Mouse (Mus musculus) hindbrain, embryonic 14.5 days (tissue): ENCODE results near the gene Gvin1. TPM values are rescaled to one million over a fixed set of nuclear protein-coding genes. Genes with fewer than 3 reads are reported as not detected.
"Not testable (repeated sequence)": the region's sequence is repeated elsewhere in the genome, so short reads cannot be mapped to it uniquely, and the experiment has no call there.

Experiments used
- ATAC-seq: fragments of 200-750 bp; cut with Nextera tagmentation; 2 replicates; pipeline ENCODE4 v1.8.0; 2017; ENCODE audit warnings: moderate number of reproducible peaks, mild to moderate bottlenecking, moderate TSS enrichment, moderate library complexity; ENCODE audit not compliant: low FRiP score
- DNase-seq: peaks from one replicate; pipeline ENCODE4 v3.0.0-alpha.2; 2015; ENCODE audit warnings: low spot score
- H3K27ac ChIP-seq: fragments of 300-500 bp; sonication (generic); 2 replicates; pipeline ENCODE4 v1.5.1; 2014; ENCODE audit warnings: mild to moderate bottlenecking, moderate library complexity
- H3K27me3 ChIP-seq: fragments of 300-500 bp; sonication (generic); 2 replicates; pipeline ENCODE4 v1.6.1; 2014; ENCODE audit warnings: mild to moderate bottlenecking, low read length, mixed read lengths; ENCODE audit not compliant: control insufficient read depth, insufficient read depth
- H3K36me3 ChIP-seq: fragments of 300-500 bp; sonication (generic); replicated peaks from 2 replicates; pipeline ENCODE4 v1.6.1; 2014; ENCODE audit not compliant: control insufficient read depth, insufficient read depth
- H3K4me1 ChIP-seq: fragments of 300-500 bp; sonication (generic); replicated peaks from 2 replicates; pipeline ENCODE4 v1.6.1; 2014; ENCODE audit warnings: antibody characterized with exemption, low read length, mixed read lengths; ENCODE audit not compliant: control insufficient read depth, insufficient read depth
- H3K4me2 ChIP-seq: fragments of 300-500 bp; sonication (generic); replicated peaks from 2 replicates; pipeline ENCODE4 v1.6.1; 2014; ENCODE audit warnings: mild to moderate bottlenecking, moderate library complexity
- H3K4me3 ChIP-seq: fragments of 300-500 bp; sonication (generic); replicated peaks from 2 replicates; pipeline ENCODE4 v1.5.1; 2014; ENCODE audit warnings: mild to moderate bottlenecking, low read length
- H3K9ac ChIP-seq: fragments of 300-500 bp; sonication (generic); 2 replicates; pipeline ENCODE4 v1.6.1; 2014
- H3K9me3 ChIP-seq: fragments of 300-500 bp; sonication (generic); 2 replicates; pipeline ENCODE4 v1.6.1; 2016; ENCODE audit warnings: low read length; ENCODE audit not compliant: control insufficient read depth
- WGBS: fragments of 180-500 bp; shearing (Covaris S2); extraction: QIAGEN DNeasy Blood & Tissue Kit; methylation state at CpG from one replicate; pipeline ENCODE4 v1.1.7; 2014; 5-methylcytosine and 5-hydroxymethylcytosine counted together
- polyA plus RNA-seq: library from polyadenylated mRNA; unstranded; fragments of >200 nt; fragmentation: Nextera tagmentation; extraction: Ambion mirVana; gene quantifications from 2 replicates; pipeline ENCODE4 v1.2.1, GENCODE M21; 2014

Gene Gvin1
- polyA plus RNA-seq, 1 experiment from 2014 or later, result 0.27 TPM

GRCm38 (mm10) chr7:106215910-106216309 is 784 bp upstream of the Gvin1 start:
- not testable (repeated sequence) for H3K27me3 ChIP-seq, ATAC-seq, DNase-seq

GRCm38 (mm10) chr7:106213770-106214169 is 1.4 kb downstream of the Gvin1 start:
- H3K4me1 ChIP-seq, ATAC-seq, H3K27me3 ChIP-seq, H3K9ac ChIP-seq, H3K4me3 ChIP-seq, DNase-seq, H3K36me3 ChIP-seq, H3K9me3 ChIP-seq, H3K27ac ChIP-seq, H3K4me2 ChIP-seq: not testable (repeated sequence)
- WGBS, result no CpG with 5 or more reads among the region's 4 CpGs

More at GRCm38 (mm10) chr7:106215910-106216309, 784 bp upstream of the Gvin1 start:
- H3K27ac ChIP-seq, H3K36me3 ChIP-seq, H3K4me1 ChIP-seq, H3K9ac ChIP-seq, H3K9me3 ChIP-seq, H3K4me2 ChIP-seq, H3K4me3 ChIP-seq: not testable (repeated sequence)

GRCm38 (mm10) chr7:106206630-106207029 is 8.5 kb downstream of the Gvin1 start:
- H3K9ac ChIP-seq, DNase-seq, H3K27ac ChIP-seq, H3K4me1 ChIP-seq, H3K27me3 ChIP-seq, H3K4me3 ChIP-seq, H3K36me3 ChIP-seq, H3K9me3 ChIP-seq, ATAC-seq, H3K4me2 ChIP-seq: not testable (repeated sequence)
- 97% methylated on average over 2 of the region's 3 CpGs for WGBS

- not testable (repeated sequence) for H3K4me3 ChIP-seq, H3K9me3 ChIP-seq, H3K4me1 ChIP-seq, H3K36me3 ChIP-seq, H3K4me2 ChIP-seq, H3K27me3 ChIP-seq, DNase-seq, H3K9ac ChIP-seq, ATAC-seq, H3K27ac ChIP-seq
Observed at GRCm38 (mm10) chr7:106177065-106177464, 38.1 kb downstream of the Gvin1 start.

GRCm38 (mm10) chr7:106145013-106145754 is 69.9 kb downstream of the Gvin1 start:
- DNase-seq, H3K4me2 ChIP-seq, H3K4me1 ChIP-seq, H3K4me3 ChIP-seq, H3K9me3 ChIP-seq, H3K36me3 ChIP-seq, H3K27ac ChIP-seq, H3K27me3 ChIP-seq, H3K9ac ChIP-seq: not testable (repeated sequence)
- ATAC-seq, result peak; percentile 65; the same call in 1 of the 2 replicates
- no CpG with 5 or more reads among the region's 2 CpGs for WGBS

GRCm38 (mm10) chr7:106141128-106141895 is 73.8 kb downstream of the Gvin1 start:
- not testable (repeated sequence) for H3K4me2 ChIP-seq, H3K36me3 ChIP-seq, H3K9ac ChIP-seq, DNase-seq, H3K9me3 ChIP-seq, H3K4me1 ChIP-seq, H3K4me3 ChIP-seq, ATAC-seq, H3K27ac ChIP-seq, H3K27me3 ChIP-seq
- no CpG with 5 or more reads among the region's 1 CpGs for WGBS

GRCm38 (mm10) chr7:106117090-106117948 is 97.8 kb downstream of the Gvin1 start:
- not testable (repeated sequence) for H3K27ac ChIP-seq, DNase-seq, H3K9me3 ChIP-seq, ATAC-seq, H3K4me2 ChIP-seq, H3K36me3 ChIP-seq, H3K4me3 ChIP-seq, H3K27me3 ChIP-seq, H3K4me1 ChIP-seq, H3K9ac ChIP-seq
- WGBS, result no CpG with 5 or more reads among the region's 2 CpGs
